Mouse (Mus musculus): ENCODE data around the gene Eps8. TPM values are rescaled to one million over a fixed set of nuclear protein-coding genes. Genes with fewer than 3 reads are reported as not detected.

Eps8 gene
- total and polyA plus RNA-seq, 3 experiments = 0.08 to 0.15 TPM; not detected in 1

DNA sequence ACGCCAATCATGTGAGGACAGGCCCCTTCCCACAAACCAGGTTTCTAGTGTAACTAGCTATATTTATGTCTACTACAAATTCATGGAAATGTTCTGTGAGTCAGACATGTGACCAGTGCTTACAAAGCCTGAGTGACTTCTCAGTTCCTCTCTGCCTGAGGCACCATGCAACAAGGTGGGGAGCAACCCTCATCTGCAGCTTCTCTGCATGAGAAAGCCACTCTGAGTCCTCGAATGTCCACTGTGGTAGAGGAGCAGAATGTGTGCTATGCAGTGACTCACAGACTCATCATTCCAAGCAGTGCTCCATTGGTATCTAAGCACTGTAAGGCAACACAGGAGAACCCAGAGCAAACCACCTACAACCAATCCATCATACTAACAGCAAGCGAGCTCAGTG is 88.8 kb downstream of the Eps8 start:
- Histone ChIP-seq H3K27ac (ENCODE audit: control insufficient read depth, low read depth, low read length) (no peak overlapping the region), H3K9ac (ENCODE audit: control insufficient read depth, low read depth, low read length, poor library complexity, severe bottlenecking) (no peak overlapping the region), H3K36me3 (ENCODE audit: control insufficient read depth in 1 of 2, insufficient read depth in 2 of 2, low read length in 2 of 2) (no peaks in the 10 kb centered on the region), H3K27me3 (ENCODE audit: control insufficient read depth in 1 of 2, insufficient read depth in 2 of 2, low read length in 2 of 2) (no peaks in the 10 kb centered on the region), H3K4me3 (ENCODE audit: control insufficient read depth in 1 of 2, insufficient read depth in 1 of 2, low read depth in 2 of 2, low read length in 2 of 2) (no peak overlapping the region), H3K4me1 (ENCODE audit: control insufficient read depth in 1 of 2, insufficient read depth in 2 of 2, low read length in 2 of 2) (no peaks in the 10 kb centered on the region), H3K9me3 (replicated peaks; ENCODE audit: insufficient read depth, low read length) (no peaks in the 10 kb centered on the region), H3K79me2 (ENCODE audit: control insufficient read depth, insufficient read depth, low read length, poor library complexity) (no peaks in the 10 kb centered on the region)
- DNase-seq (ENCODE audit: low read depth, low spot score) = no peak
- TF ChIP-seq CTCF (IDR thresholded peaks at IDR 0.05 in 2 of 3, conservative IDR thresholded peaks at IDR 0.05 in 1 of 3; ENCODE audit: control insufficient read depth in 1 of 3, insufficient read depth in 1 of 3, low read depth in 2 of 3, low read length in 3 of 3, poor library complexity in 1 of 3, severe bottlenecking in 1 of 3) = no peak

DNA sequence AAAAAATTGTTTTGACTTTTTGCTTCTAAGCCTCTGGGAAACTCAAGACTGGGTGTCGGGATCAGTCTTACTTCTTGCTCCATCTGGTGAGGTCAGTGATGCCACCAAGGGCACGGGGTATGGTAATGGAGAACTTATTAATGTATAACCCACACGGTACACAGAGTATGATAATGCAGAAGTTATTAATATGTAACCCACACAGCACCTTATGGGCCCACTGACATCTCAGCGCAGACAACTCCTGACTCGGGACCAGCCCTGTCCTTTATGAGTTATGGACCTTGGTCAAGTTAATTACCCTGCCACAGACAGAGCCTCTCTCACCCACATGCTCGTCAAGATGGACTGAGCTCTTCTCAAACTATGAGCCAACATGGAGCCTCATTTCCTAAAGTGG is 89.2 kb downstream of the Eps8 start:
- Histone ChIP-seq H3K4me1 (ENCODE audit: control insufficient read depth in 1 of 2, insufficient read depth in 2 of 2, low read length in 2 of 2) (no peaks in the 10 kb centered on the region), H3K4me3 (ENCODE audit: control insufficient read depth in 1 of 2, insufficient read depth in 1 of 2, low read depth in 2 of 2, low read length in 2 of 2) (no peak overlapping the region), H3K27me3 (ENCODE audit: control insufficient read depth in 1 of 2, insufficient read depth in 2 of 2, low read length in 2 of 2) (no peaks in the 10 kb centered on the region), H3K79me2 (ENCODE audit: control insufficient read depth, insufficient read depth, low read length, poor library complexity) (no peaks in the 10 kb centered on the region), H3K9me3 (replicated peaks; ENCODE audit: insufficient read depth, low read length) (no peaks in the 10 kb centered on the region), H3K27ac (ENCODE audit: control insufficient read depth, low read depth, low read length) (no peak overlapping the region), H3K36me3 (ENCODE audit: control insufficient read depth in 1 of 2, insufficient read depth in 2 of 2, low read length in 2 of 2) (no peaks in the 10 kb centered on the region), H3K9ac (ENCODE audit: control insufficient read depth, low read depth, low read length, poor library complexity, severe bottlenecking) (no peak overlapping the region)
- TF ChIP-seq POLR2A (IDR thresholded peaks at IDR 0.05; ENCODE audit: control insufficient read depth in 1 of 2, insufficient read depth in 1 of 2, low read depth in 1 of 2, low read length in 2 of 2, poor library complexity in 1 of 2) (no peak), KAT2A (conservative IDR thresholded peaks at IDR 0.05; ENCODE audit: low read depth, low read length) (no peak), MAX (IDR thresholded peaks at IDR 0.05; ENCODE audit: low read length) (no peak), MAZ (IDR thresholded peaks at IDR 0.05; ENCODE audit: low read depth, low read length) (no peak), EP300 (IDR thresholded peaks at IDR 0.05; ENCODE audit: low read depth in 1 of 2, low read length in 2 of 2) (no peak), GATA1 (IDR thresholded peaks at IDR 0.05; ENCODE audit: low read depth, low read length) (no peak), MYC (IDR thresholded peaks at IDR 0.05; ENCODE audit: low read depth, low read length) (no peak), ZC3H11A (IDR thresholded peaks at IDR 0.05; ENCODE audit: low read depth, low read length) (no peak), SMC3 (IDR thresholded peaks at IDR 0.05; ENCODE audit: low read depth, low read length) (no peak), ZKSCAN1 (IDR thresholded peaks at IDR 0.05; ENCODE audit: low read depth, low read length) (no peak), CTCF (IDR thresholded peaks at IDR 0.05 in 2 of 3, conservative IDR thresholded peaks at IDR 0.05 in 1 of 3; ENCODE audit: control insufficient read depth in 1 of 3, insufficient read depth in 1 of 3, low read depth in 2 of 3, low read length in 3 of 3, poor library complexity in 1 of 3, severe bottlenecking in 1 of 3) (no peak), UBTF (IDR thresholded peaks at IDR 0.05; ENCODE audit: borderline replicate concordance, insufficient read depth, low read depth, low read length) (no peak), TBP (IDR thresholded peaks at IDR 0.05; ENCODE audit: low read depth, low read length) (no peak), USF2 (IDR thresholded peaks at IDR 0.05; ENCODE audit: borderline replicate concordance in 1 of 2, insufficient read depth in 1 of 2, low read depth in 1 of 2, low read length in 2 of 2) (no peak), NELFE (IDR thresholded peaks at IDR 0.05; ENCODE audit: low read depth, low read length) (no peak), E2F4 (IDR thresholded peaks at IDR 0.05; ENCODE audit: borderline replicate concordance, low read depth, low read length) (no peak), RCOR1 (IDR thresholded peaks at IDR 0.05; ENCODE audit: low read depth, low read length) (no peak), MAFK (IDR thresholded peaks at IDR 0.05; ENCODE audit: borderline replicate concordance, low read depth, low read length) (no peak)
- DNase-seq (ENCODE audit: low read depth, low spot score) = no peak
